ENCODE assay signal across 8 mouse cellular contexts in the genomic region with DNA sequence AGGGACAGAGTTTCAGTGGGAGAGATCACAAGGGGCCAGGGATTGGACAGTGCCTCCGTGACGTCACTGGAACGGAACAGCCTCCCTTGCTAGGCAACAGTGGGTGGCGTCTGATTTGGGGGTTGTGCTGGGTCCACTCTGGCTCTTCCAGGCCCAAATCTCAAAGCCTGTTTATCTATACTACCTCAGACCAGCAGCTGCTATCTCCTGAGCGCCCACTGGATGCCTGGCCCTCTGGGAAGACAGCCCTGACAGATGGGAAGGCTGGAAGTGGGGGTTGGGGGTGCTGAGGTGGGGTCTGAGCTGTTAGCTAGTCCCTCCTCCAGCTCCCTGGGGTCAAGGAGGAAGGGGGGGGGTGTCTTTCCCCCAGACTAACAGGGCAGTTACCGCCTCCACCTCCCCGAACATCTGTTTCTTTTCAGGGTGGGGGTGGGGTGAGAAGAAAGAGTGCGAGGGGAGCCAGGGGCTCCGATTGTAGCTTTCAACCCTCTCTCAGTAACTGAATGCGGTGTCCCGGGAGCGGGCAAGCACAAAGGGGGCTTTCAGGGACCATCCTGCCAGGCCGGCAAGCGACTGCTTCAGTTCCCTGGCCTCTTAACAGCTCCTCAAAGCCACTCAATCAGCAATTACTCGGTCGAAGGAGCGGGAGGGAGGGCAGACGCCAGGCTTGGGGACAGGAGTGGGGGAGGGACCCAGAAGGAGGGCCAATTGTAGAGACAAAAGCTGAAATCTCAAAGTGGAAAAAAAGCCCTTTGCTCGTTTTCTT. TPM values are rescaled to one million over a fixed set of nuclear protein-coding genes. Genes with fewer than 3 reads are reported as not detected.
DNase-seq lines count a peak whose midpoint lies in the region; ATAC-seq and TF ChIP-seq lines count a peak whose summit lies in the region.

No protein-coding gene starts in this region.

- H3K4me2 ChIP-seq in forebrain, embryonic 16.5 days (ENCODE audit: low read length) = peak overlapping the region; percentile 50

- H3K27me3 ChIP-seq in spleen, adult 2 months (ENCODE audit: control insufficient read depth, insufficient read depth, low read length) = no peaks in the 10 kb centered on the region
- no peaks in the 10 kb centered on the region for H3K27me3 ChIP-seq in forebrain, embryonic 16.5 days (replicated peaks; ENCODE audit: control insufficient read depth, insufficient read depth, low read length)

- peak; percentile 91 for ATAC-seq in forebrain, embryonic 16.5 days
- no peak for ATAC-seq in megakaryocyte, adult 5-6 weeks (ENCODE audit: poor library complexity, severe bottlenecking)

- peak overlapping the region; percentile 57 for H3K27ac ChIP-seq in spleen, adult 2 months (ENCODE audit: insufficient read depth, low read length)
- peak overlapping the region; percentile 92 for H3K27ac ChIP-seq in forebrain, embryonic 16.5 days (ENCODE audit: low read length)

- peak overlapping the region; percentile 53 for H3K9ac ChIP-seq in forebrain, embryonic 16.5 days (replicated peaks; ENCODE audit: low read depth, low read length)

- no peak for TF ChIP-seq CTCF in spleen, adult 2 months (IDR thresholded peaks at IDR 0.05; ENCODE audit: extremely low read depth, insufficient read depth, insufficient read length, insufficient replicate concordance)

- no peaks in the 10 kb centered on the region for H3K9me3 ChIP-seq in forebrain, embryonic 16.5 days (ENCODE audit: control insufficient read depth, low read length)

- peaks cover 39% of the 10 kb centered on the region for H3K4me1 ChIP-seq in spleen, adult 2 months (ENCODE audit: control insufficient read depth, insufficient read depth, insufficient read length)
- H3K4me1 ChIP-seq in forebrain, embryonic 16.5 days (replicated peaks; ENCODE audit: control insufficient read depth, insufficient read depth, low read length) = peaks cover 53% of the 10 kb centered on the region

- no peaks in the 10 kb centered on the region for H3K36me3 ChIP-seq in spleen, adult 2 months (ENCODE audit: control insufficient read depth, insufficient read depth, low read length)
- no peaks in the 10 kb centered on the region for H3K36me3 ChIP-seq in forebrain, embryonic 16.5 days (ENCODE audit: control insufficient read depth, insufficient read depth)

- no peak overlapping the region; the same call in 1 of the 2 replicates for H3K4me3 ChIP-seq in spleen, adult 2 months (ENCODE audit: extremely low read depth, insufficient read depth, insufficient read length)
- peak overlapping the region; percentile 31 for H3K4me3 ChIP-seq in forebrain, embryonic 16.5 days (replicated peaks; ENCODE audit: low read length)

- DNase-seq in spleen, adult 2 months (ENCODE audit: low read depth in 1 of 2, low spot score in 2 of 2) = no peak
- no peak for DNase-seq in spleen, adult 12 weeks (ENCODE audit: low spot score)
- peak; percentile 68 for DNase-seq in heart, postnatal 4 days
- peak; percentile 57 to 63 for DNase-seq in layer of hippocampus, postnatal 36 days
- DNase-seq in lung, postnatal 14 days = peak; percentile 70
- peak; percentile 67 for DNase-seq in right cerebral cortex, postnatal 14 days

- 49% methylated on average over 19 of the region's 19 CpGs for WGBS in spleen, adult 2 months
- under 1% methylated on average over 19 of the region's 19 CpGs for WGBS in forebrain, embryonic 16.5 days

- no peak for TF ChIP-seq POLR2A in spleen, adult 2 months (IDR thresholded peaks at IDR 0.05; ENCODE audit: low read depth, low read length)

RNA-seq across cellular contexts. Expression of gene Cdc42ep4, which starts 33.9 kb away (rescaled TPM):
- 20.2 and 20.9 TPM in 2 replicates for polyA plus RNA-seq in spleen, adult 2 months (2012; rRNA removed)
- polyA plus RNA-seq in forebrain, embryonic 16.5 days (2015; fragmentation: Nextera tagmentation; extraction: Ambion mirVana) = 99.9 and 100 TPM in 2 replicates
- 10 to 100 TPM; 18.7 to 20.7 TPM for total RNA-seq in heart, postnatal 4 days (2021)
- 10 to 100 TPM; 34.5 to 38.0 TPM for total RNA-seq in layer of hippocampus, postnatal 36 days (2021)
- total RNA-seq in megakaryocyte, adult 5-6 weeks (2015) = 14.0 and 20.1 TPM in 2 replicates
- 26.9 and 27.8 TPM in 2 replicates for total RNA-seq in megakaryocyte, adult 5-6 weeks (2017)

Comparison
In these comparisons a context has a peak if more than half of its experiments do, and no peak if none do; other contexts are left out.
1. DNase-seq: peak in heart, postnatal 4 days (single experiment), layer of hippocampus, postnatal 36 days (2 of 2), lung, postnatal 14 days (single experiment) and right cerebral cortex, postnatal 14 days (single experiment); none in spleen, adult 2 months (0 of 2) and spleen, adult 12 weeks (single experiment).